In genomic region chr5:36797291-36797690, GRCm38 (mm10) we compare ENCODE assay signal across 8 mouse cellular contexts. TPM values are rescaled to one million over a fixed set of nuclear protein-coding genes. Genes with fewer than 3 reads are reported as not detected.
DNase-seq lines count a peak whose midpoint lies in the region; ATAC-seq and TF ChIP-seq lines count a peak whose summit lies in the region.

No protein-coding gene starts in this region.

- no peaks in the 10 kb centered on the region for H3K27me3 ChIP-seq in heart, embryonic 14.5 days (ENCODE audit: control insufficient read depth, insufficient read depth, low read length)
- H3K27me3 ChIP-seq in heart, adult 2 months (ENCODE audit: control insufficient read depth, insufficient read depth, low read length): no peaks in the 10 kb centered on the region
- no peaks in the 10 kb centered on the region for H3K27me3 ChIP-seq in forebrain, embryonic 16.5 days (replicated peaks; ENCODE audit: control insufficient read depth, insufficient read depth, low read length)
- no peaks in the 10 kb centered on the region for H3K27me3 ChIP-seq in liver, postnatal 0 days (ENCODE audit: insufficient read depth, low read length)

- H3K27ac ChIP-seq in heart, embryonic 14.5 days (replicated peaks in 1 of 2; ENCODE audit: control insufficient read depth in 1 of 2, insufficient read depth in 1 of 2, low read depth in 2 of 2, low read length in 2 of 2): no peak overlapping the region
- H3K27ac ChIP-seq in heart, adult 2 months: no peak overlapping the region
- H3K27ac ChIP-seq in forebrain, embryonic 16.5 days (ENCODE audit: low read length): no peak overlapping the region
- H3K27ac ChIP-seq in liver, postnatal 0 days (ENCODE audit: low read depth): peak overlapping the region; percentile 96

- ATAC-seq in heart, embryonic 14.5 days (ENCODE audit: insufficient number of reproducible peaks, insufficient read depth, low FRiP score, low read depth): no peak
- no peak for ATAC-seq in forebrain, embryonic 16.5 days
- no peak for ATAC-seq in liver, postnatal 0 days

- peak overlapping the region in 1 of 2 experiments; percentile 75; a peak in 3 of 4 replicates for H3K4me3 ChIP-seq in heart, embryonic 14.5 days (ENCODE audit: control insufficient read depth in 1 of 2, insufficient read depth in 1 of 2, low read depth in 1 of 2, low read length in 2 of 2)
- H3K4me3 ChIP-seq in heart, adult 2 months: no peak overlapping the region
- H3K4me3 ChIP-seq in forebrain, embryonic 16.5 days (replicated peaks; ENCODE audit: low read length): no peak overlapping the region; the same call in none of the 2 replicates
- peak overlapping the region; percentile 78; the same call in 1 of the 2 replicates for H3K4me3 ChIP-seq in liver, postnatal 0 days (ENCODE audit: low read depth, low read length)

- H3K4me2 ChIP-seq in heart, embryonic 14.5 days (ENCODE audit: low read length): peak overlapping the region; percentile 64
- peak overlapping the region; percentile 77 for H3K4me2 ChIP-seq in forebrain, embryonic 16.5 days (ENCODE audit: low read length)
- peak overlapping the region; percentile 86 for H3K4me2 ChIP-seq in liver, postnatal 0 days (ENCODE audit: low read depth, low read length)

- WGBS in heart, embryonic 14.5 days: 53% methylated on average over 8 of the region's 8 CpGs
- WGBS in heart, adult 2 months: 71% methylated on average over 8 of the region's 8 CpGs
- WGBS in forebrain, embryonic 16.5 days: 52% methylated on average over 8 of the region's 8 CpGs
- 52% methylated on average over 8 of the region's 8 CpGs for WGBS in liver, postnatal 0 days (ENCODE audit: insufficient replicate concordance)

- H3K9ac ChIP-seq in heart, embryonic 14.5 days (ENCODE audit: low read length): no peak overlapping the region; the same call in 1 of the 2 replicates
- no peak overlapping the region for H3K9ac ChIP-seq in heart, adult 2 months (ENCODE audit: low read depth, low read length)
- no peak overlapping the region for H3K9ac ChIP-seq in forebrain, embryonic 16.5 days (replicated peaks; ENCODE audit: low read depth, low read length)
- H3K9ac ChIP-seq in liver, postnatal 0 days (replicated peaks): no peak overlapping the region

- no peaks in the 10 kb centered on the region for H3K79me2 ChIP-seq in heart, adult 2 months (replicated peaks; ENCODE audit: control insufficient read depth, insufficient read depth, low read length)

- no peak for DNase-seq in heart, adult 2 months
- peak; percentile 73 for DNase-seq in ES-CJ7 (ENCODE audit: low read depth, low spot score)
- no peak for DNase-seq in liver, postnatal 0 days
- no peak for DNase-seq in left cerebral cortex, postnatal 4 days
- DNase-seq in thymus, postnatal 36 days: no peak
- no peak for DNase-seq in spleen, postnatal 4 days (ENCODE audit: low spot score in 2 of 2)

- no peaks in the 10 kb centered on the region for H3K9me3 ChIP-seq in heart, embryonic 14.5 days (ENCODE audit: control insufficient read depth, low read length)
- no peaks in the 10 kb centered on the region for H3K9me3 ChIP-seq in forebrain, embryonic 16.5 days (ENCODE audit: control insufficient read depth, low read length)
- no peaks in the 10 kb centered on the region for H3K9me3 ChIP-seq in liver, postnatal 0 days (ENCODE audit: low read length)

- no peak for TF ChIP-seq CTCF in heart, adult 2 months (IDR thresholded peaks at IDR 0.05)
- TF ChIP-seq CTCF in liver, postnatal 0 days (IDR thresholded peaks at IDR 0.05; ENCODE audit: low read depth): no peak

- intact Hi-C loops in heart, adult 2 months (cut with DNase I): loop anchor here (2.0 kb wide), 1 partner anchor 214 kb away; no protein-coding TSS in a partner anchor
- intact Hi-C loops in left cerebral cortex, postnatal 4 days (cut with DNase I): no loop called here

- H3K4me1 ChIP-seq in heart, embryonic 14.5 days (ENCODE audit: control insufficient read depth in 2 of 2, insufficient read depth in 2 of 2, low read length in 2 of 2): peaks cover 0 to 4% of the 10 kb centered on the region in 2 experiments; a peak in 2 of 4 replicates
- peaks cover 5% of the 10 kb centered on the region for H3K4me1 ChIP-seq in heart, adult 2 months (ENCODE audit: control insufficient read depth, insufficient read depth, low read length)
- peaks cover 13% of the 10 kb centered on the region for H3K4me1 ChIP-seq in forebrain, embryonic 16.5 days (replicated peaks; ENCODE audit: control insufficient read depth, insufficient read depth, low read length)
- H3K4me1 ChIP-seq in liver, postnatal 0 days (ENCODE audit: insufficient read depth): peaks cover 12% of the 10 kb centered on the region

- peaks cover 11% of the 10 kb centered on the region for H3K36me3 ChIP-seq in heart, embryonic 14.5 days (ENCODE audit: control insufficient read depth, insufficient read depth, low read length)
- H3K36me3 ChIP-seq in heart, adult 2 months (ENCODE audit: control insufficient read depth, insufficient read depth, low read length): peaks cover 6% of the 10 kb centered on the region
- H3K36me3 ChIP-seq in forebrain, embryonic 16.5 days (ENCODE audit: control insufficient read depth, insufficient read depth): no peaks in the 10 kb centered on the region
- H3K36me3 ChIP-seq in liver, postnatal 0 days (replicated peaks; ENCODE audit: insufficient read depth, low read length): peaks cover 7% of the 10 kb centered on the region; the same call in 1 of the 2 replicates

- TF ChIP-seq EP300 in heart, adult 2 months (IDR thresholded peaks at IDR 0.05; ENCODE audit: insufficient read depth, low read depth, low read length): no peak
- TF ChIP-seq EP300 in liver, postnatal 0 days (IDR thresholded peaks at IDR 0.05; ENCODE audit: low read depth): no peak

- no peak for TF ChIP-seq POLR2A in heart, adult 2 months (IDR thresholded peaks at IDR 0.05; ENCODE audit: insufficient read depth, low read depth, low read length)

RNA-seq across cellular contexts. Expression of gene Mrfap1, which starts 0.7 kb away (rescaled TPM):
- 390 and 410 TPM in 2 replicates for polyA plus RNA-seq in heart, embryonic 14.5 days (2014; fragmentation: Nextera tagmentation; extraction: Ambion mirVana)
- total RNA-seq in heart, adult 2 months (2021): 100 to 1,000 TPM; 267 to 273 TPM
- polyA plus RNA-seq in heart, adult 2 months (2012; rRNA removed): 89.1 and 135 TPM in 2 replicates
- 284 and 308 TPM in 2 replicates for polyA plus RNA-seq in forebrain, embryonic 16.5 days (2015; fragmentation: Nextera tagmentation; extraction: Ambion mirVana)
- polyA plus RNA-seq in liver, postnatal 0 days (2015; fragmentation: Nextera tagmentation; extraction: Ambion mirVana): 153 and 164 TPM in 2 replicates
- 100 to 1,000 TPM; 358 TPM for total RNA-seq in left cerebral cortex, postnatal 4 days (2021)

RNA-seq across cellular contexts. Expression of gene Man2b2, which starts 33.2 kb away (rescaled TPM):
- 15.5 and 16.8 TPM in 2 replicates for polyA plus RNA-seq in heart, embryonic 14.5 days (2014; fragmentation: Nextera tagmentation; extraction: Ambion mirVana)
- total RNA-seq in heart, adult 2 months (2021): 10 to 100 TPM; 20.3 to 20.6 TPM
- 24.1 and 32.1 TPM in 2 replicates for polyA plus RNA-seq in heart, adult 2 months (2012; rRNA removed)
- 7.2 and 7.3 TPM in 2 replicates for polyA plus RNA-seq in forebrain, embryonic 16.5 days (2015; fragmentation: Nextera tagmentation; extraction: Ambion mirVana)
- polyA plus RNA-seq in liver, postnatal 0 days (2015; fragmentation: Nextera tagmentation; extraction: Ambion mirVana): 15.2 and 17.0 TPM in 2 replicates
- 10 to 100 TPM; 13.3 to 13.6 TPM for total RNA-seq in left cerebral cortex, postnatal 4 days (2021)

RNA-seq across cellular contexts. Expression of gene Bloc1s4, which starts 48.8 kb away (rescaled TPM):
- polyA plus RNA-seq in heart, embryonic 14.5 days (2014; fragmentation: Nextera tagmentation; extraction: Ambion mirVana): 19.9 and 22.7 TPM in 2 replicates
- total RNA-seq in heart, adult 2 months (2021): 10 to 100 TPM; 11.1 to 13.5 TPM
- polyA plus RNA-seq in heart, adult 2 months (2012; rRNA removed): 8.8 and 9.7 TPM in 2 replicates
- polyA plus RNA-seq in forebrain, embryonic 16.5 days (2015; fragmentation: Nextera tagmentation; extraction: Ambion mirVana): 26.0 and 31.4 TPM in 2 replicates
- polyA plus RNA-seq in liver, postnatal 0 days (2015; fragmentation: Nextera tagmentation; extraction: Ambion mirVana): 14.6 and 17.9 TPM in 2 replicates
- 10 to 100 TPM; 15.2 to 17.5 TPM for total RNA-seq in left cerebral cortex, postnatal 4 days (2021)
